Mouse (Mus musculus): ENCODE measurements around the gene Gm21616.
"Not testable (repeated sequence)": the region's sequence is repeated elsewhere in the genome, so short reads cannot be mapped to it uniquely, and the experiment has no call there.

Gm21616 gene

GRCm38 (mm10) chrX:125435242-125435641 is at the start of gene Gm21616:
TSS of gene Gm21616 (plus strand) at chrX:125435542.
- DNase-seq: not testable (repeated sequence)

Measured in cerebellum, adult 11-12 months (tissue).